Mouse (Mus musculus) yolk sac, embryonic 10.5 days (tissue): ENCODE results near the gene Mlxipl.

Experiments used
- DNase-seq: peaks from one replicate; pipeline ENCODE4 v3.0.0-alpha.2; 2017; ENCODE audit warnings: low spot score

The Mlxipl gene

GRCm38 (mm10) chr5:135185596-135185995 is 95.9 kb downstream of the Mlxipl start:
- no peak for DNase-seq

- no peak for DNase-seq
Observed at GRCm38 (mm10) chr5:135186231-135186620, 96.5 kb downstream of the Mlxipl start.

GRCm38 (mm10) chr5:135186621-135187348 is 97.1 kb downstream of the Mlxipl start, which contains the start of gene Baz1b:
TSS of gene Baz1b (plus strand) at chr5:135187264.
- peak; percentile 99 for DNase-seq

- no peak for DNase-seq
Observed at GRCm38 (mm10) chr5:135187349-135188213, 97.9 kb downstream of the Mlxipl start.
